Mouse (Mus musculus) retina, postnatal 1 day (tissue): ENCODE measurements at regions not wholly inside any gene's neighbourhood (a gene's known extent, or its start where the extent isn't known, plus 50 kb on each side); places are given as distances from the start of the nearest gene placed in this dataset.

ENCODE experiments used
- DNase-seq: peaks from one replicate; pipeline ENCODE4 v3.0.0-alpha.2; 2012

DNA sequence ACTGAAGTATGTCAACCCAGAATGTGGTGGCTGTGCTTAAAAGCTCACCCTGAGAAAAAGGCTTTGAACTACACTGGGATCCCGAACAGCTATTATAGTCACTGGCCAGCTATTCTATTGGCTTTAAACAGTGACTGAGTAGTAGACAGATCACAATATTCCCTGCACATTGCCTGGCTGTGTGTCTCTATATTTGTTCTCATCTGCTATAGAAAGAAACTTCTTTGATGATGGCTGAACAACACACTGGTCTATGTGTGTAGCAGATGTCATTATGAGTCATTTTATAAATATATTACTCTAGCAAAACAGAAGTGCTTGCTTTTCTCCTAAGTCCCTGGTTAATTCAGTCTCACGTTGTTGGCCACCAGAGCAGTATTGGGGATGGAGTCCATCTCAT lies 152.1 kb upstream of the Slco6d1 start:
- DNase-seq, result no peak

DNA sequence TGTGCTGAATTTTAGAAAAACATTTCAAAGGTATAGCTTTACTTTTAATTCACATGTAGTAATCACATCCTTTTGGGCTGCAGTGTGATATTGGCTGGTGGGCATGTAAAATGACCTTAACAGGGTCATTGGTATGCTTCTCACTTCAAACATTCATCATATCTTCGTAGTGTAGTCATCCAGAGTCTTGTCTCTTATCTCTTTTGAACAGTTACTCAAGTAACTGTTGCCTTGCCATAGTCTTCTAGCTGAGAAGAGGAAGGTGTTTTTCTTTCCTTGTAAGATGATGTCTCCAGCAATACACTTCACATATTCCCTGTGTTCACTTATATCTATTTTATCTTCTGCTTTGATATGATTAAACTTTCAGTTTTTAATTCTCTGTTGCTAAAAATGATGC lies 150.7 kb upstream of the Slco6d1 start:
- DNase-seq, result no peak

DNA sequence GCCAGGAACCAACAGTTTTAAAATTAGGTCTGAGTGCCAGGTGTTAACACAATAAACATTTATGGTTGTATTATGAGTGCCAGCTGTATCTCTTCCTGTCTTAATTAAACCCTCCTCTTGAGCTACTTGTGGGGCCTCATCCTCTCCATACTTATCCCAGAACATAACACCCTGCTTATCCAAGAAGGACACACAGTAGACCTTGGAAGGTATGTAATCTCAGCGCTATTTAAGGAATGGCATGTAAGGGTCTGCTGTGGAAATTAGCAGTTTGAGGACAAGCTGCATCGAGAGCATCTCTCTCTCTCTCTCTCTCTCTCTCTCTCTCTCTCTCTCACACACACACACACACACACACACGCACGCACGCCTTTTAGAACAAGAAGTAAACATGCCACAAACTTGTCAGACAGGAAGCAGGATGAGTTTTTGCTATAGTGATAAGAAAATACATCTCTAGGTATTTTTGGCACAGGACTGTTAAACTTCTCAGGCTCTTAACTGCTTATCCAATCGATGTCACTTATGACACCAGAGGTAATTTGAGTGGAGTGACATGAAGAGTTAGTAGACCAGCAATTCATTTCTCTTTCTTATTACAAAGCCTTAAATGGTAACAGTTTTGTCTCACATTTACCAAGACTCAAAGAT lies 146.8 kb upstream of the Slco6d1 start:
- DNase-seq, result no peak

DNA sequence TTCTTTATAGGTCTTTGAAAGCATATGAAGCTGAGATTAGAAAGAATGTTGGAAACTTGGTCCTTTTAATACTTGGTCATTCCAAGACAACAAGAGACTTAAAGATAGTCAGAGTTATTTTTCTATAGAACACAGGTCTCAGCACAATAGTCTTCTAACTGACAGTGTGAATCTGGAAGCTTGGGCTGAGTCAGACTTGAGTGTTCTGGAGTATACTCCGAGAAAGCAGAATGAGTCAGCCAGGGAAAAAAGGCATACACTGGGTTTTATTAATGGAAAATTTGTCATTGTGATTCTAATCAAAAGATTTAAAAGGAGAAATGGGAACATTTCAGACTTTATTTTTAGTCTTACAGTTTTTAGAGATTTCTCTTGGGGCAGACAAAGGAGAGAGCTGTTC lies 145.4 kb upstream of the Slco6d1 start:
- DNase-seq, result no peak

DNA sequence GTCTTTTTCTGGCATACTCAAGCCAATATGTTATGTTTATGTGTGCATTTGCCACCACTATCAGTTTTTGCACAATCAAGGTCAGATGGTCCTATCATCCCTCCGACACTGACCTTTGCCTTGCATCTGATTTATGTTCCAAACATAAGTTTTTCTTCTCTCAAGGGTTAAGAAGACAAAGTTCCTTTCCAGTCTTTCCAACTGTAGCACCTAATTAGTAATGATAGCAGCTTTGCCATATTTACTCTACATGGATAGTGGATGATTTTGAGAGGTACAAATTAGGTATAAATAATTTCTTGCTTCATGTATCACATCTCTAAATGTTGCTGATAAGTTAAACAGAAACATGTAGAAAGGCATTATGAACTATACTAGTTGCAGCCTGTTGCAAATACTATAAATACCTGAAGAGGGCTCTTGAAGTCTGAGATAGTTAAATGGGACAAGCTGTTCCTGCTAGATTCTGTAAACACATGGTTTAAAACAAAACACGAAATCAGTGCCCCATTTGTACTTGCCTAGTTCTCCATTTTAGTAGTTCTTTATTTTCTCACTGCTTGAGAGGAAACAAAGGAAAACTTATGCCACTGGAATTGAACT lies 141.4 kb upstream of the Slco6d1 start:
- DNase-seq, result no peak

DNA sequence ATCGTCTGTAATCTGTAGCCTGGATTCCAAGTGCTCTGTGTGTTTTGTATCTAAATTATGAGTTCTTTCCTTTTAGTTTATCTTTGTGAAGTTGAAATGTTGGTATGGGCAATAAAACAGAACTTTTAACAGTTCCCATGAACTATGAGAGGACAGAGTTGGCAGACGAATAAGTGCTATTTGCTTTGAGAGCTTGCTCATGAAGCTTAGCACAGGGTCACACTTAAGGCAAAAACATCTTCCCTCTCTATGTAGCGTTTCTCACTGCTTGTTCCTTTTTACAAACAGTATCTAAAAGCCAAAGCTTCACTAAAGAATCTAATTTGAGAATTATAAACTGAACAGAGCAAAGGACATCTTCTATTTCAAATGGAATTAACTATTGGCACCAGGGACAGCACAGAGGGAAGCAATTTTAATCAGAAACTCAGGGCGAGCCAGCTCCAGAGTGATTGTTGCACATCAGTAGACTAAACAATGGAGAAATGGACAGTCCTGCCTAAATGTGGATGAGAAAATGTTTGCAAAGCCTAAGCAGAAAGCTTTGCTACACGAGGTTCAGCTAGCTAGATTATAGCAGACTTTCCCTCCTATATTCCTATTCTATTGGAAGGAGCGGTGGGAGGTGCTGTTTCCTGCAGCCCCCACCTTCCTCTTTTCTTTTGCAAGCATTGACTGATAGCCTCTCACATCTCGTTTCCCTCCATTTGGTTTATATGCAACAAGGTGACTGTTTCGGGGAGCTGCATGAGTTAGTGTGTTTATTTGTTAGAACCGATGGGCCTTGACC lies 140.5 kb upstream of the Slco6d1 start:
- no peak for DNase-seq

DNA sequence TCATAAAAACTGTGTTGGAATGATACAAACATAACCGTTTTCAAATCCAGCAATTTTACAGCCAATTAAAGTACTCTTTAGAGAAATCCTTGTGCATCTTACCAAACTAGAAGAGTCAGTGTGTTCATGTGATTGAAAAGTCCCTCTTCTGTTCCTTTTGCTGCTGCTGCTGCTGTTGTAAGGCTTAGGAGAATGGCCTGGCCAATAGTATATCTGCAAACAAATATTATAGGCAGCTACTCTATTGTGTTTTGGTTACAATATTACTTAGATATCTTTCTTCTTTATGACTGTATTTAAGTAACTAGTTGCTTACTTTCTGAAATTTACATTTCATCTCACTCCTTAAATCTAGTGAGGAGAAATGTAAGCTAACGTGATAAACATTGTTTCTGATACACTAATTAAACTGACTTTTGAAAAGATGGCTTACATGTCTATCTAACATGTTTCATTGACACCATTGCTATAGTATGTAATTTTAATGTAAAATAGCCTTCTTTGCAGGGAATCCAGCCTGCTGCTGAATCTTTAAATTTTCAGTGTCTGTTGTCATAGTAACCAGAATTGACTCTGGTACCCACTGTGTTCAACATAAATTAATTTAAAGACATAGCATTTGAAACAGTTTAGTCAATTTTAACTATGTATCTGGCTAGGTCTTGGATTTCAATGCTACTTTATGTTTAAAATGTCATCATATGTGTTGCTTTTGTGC lies 139.7 kb upstream of the Slco6d1 start:
- DNase-seq, result no peak

DNA sequence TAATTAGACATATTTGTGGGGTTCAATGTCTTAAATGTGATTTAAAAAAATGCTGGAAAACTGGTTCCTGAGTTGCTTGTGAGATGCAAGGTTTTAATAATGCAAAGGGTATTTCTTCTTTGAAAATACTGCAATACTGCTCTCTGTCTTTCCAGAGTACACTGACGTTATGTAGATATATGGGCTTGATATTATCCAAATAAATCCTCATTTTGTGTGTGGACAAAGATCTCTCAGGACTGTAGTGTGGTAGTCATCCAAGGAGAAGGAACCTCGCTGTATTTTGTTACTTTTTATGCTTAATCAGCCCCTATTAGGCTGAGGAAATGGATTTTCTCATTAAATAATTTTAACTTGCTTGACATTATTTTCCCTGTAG lies 139.2 kb upstream of the Slco6d1 start:
- no peak for DNase-seq

DNA sequence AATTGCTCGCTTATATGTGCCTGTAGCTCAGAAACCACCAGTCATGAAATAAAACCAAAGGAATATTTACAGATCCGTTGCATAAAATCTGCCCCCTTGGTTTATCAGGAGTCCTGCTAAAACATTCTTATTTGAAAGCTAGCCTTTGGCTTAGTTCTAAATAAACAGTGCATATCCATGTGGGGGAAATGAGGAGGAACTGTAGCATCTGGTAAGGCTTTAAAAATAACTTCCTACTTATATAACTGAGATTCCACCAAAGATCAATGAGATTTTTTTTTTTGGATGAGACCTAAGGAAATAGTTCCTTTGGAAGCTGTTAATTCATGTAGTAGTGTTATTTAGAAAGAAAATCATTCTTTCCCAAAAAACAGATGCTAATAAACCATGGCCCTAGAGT lies 117.8 kb upstream of the Slco6d1 start:
- DNase-seq, result no peak

DNA sequence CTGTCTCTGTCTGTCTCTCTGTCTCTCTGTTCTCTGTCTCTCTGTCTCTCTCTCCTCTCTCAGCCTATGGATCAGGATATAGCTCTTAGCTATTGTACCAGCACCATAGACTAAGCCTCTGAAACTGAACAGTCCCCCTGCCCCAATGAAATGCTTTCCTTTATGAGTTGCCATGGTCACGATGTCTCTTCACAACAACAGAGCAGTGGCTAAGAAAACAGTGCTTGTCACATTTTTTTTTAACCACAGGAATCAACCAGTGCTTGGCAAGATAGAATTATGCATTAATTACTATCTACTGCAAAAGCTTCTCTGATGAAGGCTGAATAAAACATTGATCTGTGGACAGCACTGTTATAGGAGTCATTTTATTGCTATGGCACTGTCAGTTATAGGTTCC lies 114.6 kb upstream of the Slco6d1 start:
- no peak for DNase-seq

DNA sequence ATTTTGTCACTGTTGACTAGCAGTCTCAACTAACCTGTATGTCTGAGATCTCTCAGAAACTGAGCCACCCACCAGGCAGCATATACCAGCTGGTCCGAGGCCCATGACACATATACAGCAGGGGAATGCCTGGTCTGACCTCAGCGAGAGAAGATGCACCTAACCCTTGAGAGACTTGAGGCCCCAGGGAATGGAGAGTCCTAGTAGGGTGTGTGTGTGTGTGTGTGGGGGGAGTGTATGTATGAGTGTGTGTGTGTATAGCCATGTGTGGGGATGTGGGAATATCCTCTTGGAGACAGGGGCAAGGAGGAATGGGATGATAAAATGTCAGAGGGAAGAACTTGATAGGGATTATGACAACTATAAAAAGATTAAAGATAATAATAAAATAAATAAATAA lies 113.4 kb upstream of the Slco6d1 start:
- no peak for DNase-seq

DNA sequence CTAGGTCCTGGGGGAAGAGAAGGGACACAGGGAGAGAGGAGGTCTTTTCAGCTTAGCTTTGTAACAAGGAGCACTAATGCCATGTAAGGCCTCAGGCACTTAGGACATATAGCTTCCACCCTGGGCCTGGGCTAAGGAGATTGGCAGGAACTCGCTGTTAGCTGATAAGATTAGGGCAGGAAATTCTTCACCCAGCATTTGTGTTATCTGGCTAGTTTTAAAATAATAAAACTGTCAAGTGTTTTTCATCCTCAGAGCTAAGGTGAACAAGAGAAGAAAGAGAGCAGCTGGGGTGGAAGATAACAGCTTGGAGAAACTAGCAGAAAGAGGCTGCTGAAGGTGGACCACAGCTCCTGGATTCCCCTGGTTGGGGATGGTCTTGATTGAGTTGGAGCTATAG lies 111.0 kb upstream of the Slco6d1 start:
- no peak for DNase-seq

DNA sequence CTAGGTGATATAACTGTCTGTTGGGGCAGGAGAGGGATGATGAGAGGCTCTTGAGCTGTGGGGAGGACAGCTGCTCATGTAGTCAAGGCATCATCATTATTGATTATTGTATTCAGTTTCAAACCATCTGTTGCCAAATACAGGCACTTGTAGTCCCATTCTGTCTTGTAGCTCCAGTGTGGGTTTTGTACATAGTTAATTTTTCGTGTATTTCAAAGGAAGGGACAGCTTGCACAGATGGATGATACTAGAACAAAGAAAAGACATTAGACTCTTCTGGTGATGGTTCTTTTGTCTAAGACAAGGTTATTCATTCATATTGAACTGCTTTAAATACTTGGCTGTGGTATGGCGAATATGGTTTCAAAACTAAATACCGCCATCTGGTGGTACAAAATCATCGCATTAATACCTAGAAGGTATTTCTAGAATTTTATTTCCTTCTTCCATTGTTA lies 70.8 kb upstream of the Slco6d1 start:
- DNase-seq, result peak; percentile 68

DNA sequence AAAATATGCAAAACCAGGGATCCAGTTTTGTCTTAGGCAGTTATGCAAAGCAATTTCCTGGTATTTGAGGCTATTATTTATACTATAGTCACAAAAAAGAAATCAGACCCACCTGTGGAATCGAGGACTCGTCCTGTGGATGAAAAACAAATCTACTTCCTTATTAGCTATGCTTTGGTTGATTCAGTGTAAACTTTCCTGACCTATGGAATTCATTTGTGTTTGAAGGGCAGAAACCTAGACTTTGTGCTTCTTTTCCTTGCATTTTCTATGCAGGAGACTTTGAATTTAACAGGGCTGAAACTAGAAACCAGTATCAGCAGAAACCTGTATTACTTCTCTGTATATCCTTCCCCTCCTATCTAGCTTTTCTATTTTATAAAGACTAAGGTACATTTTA lies 70.2 kb upstream of the Slco6d1 start:
- no peak for DNase-seq

DNA sequence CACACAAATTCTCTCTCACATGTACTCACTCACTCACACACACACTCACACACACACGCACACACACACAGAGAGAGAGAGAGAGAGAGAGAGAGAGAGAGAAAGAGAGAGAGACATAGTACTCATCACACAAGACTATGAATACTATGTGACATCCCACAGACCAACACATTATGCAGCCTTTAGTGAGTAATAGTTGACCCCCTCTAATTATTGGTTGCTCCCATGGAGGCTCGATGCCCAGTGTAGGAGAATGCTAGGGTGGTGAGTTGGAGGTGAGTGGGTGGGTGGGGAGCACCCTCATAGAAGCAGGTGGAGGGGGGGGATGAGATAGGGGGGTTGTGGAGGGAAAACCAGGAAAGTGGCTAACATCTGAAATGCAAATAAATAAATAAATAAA lies 69.4 kb upstream of the Slco6d1 start:
- DNase-seq, result no peak
